Mouse (Mus musculus): ENCODE data around the gene Pkp4. TPM values are rescaled to one million over a fixed set of nuclear protein-coding genes. Genes with fewer than 3 reads are reported as not detected.

The Pkp4 gene
- polyA plus RNA-seq, 1 experiment from 2014 or later = 30.8 TPM

GRCm38 (mm10) chr2:59227508-59228263 is 67.0 kb downstream of the Pkp4 start:
- no peaks in the 10 kb centered on the region for H3K27me3 ChIP-seq
- H3K9ac ChIP-seq = no peak overlapping the region
- H3K36me3 ChIP-seq = no peaks in the 10 kb centered on the region
- H3K4me3 ChIP-seq = no peak overlapping the region
- H3K4me2 ChIP-seq = no peak overlapping the region
- no peaks in the 10 kb centered on the region for H3K4me1 ChIP-seq
- H3K9me3 ChIP-seq = no peaks in the 10 kb centered on the region
- ATAC-seq (ENCODE audit: borderline replicate concordance, extremely low read depth, low FRiP score, low TSS enrichment) = no peak
- no peak overlapping the region for H3K27ac ChIP-seq
- WGBS = 67% methylated on average over 8 of the region's 8 CpGs

DNA sequence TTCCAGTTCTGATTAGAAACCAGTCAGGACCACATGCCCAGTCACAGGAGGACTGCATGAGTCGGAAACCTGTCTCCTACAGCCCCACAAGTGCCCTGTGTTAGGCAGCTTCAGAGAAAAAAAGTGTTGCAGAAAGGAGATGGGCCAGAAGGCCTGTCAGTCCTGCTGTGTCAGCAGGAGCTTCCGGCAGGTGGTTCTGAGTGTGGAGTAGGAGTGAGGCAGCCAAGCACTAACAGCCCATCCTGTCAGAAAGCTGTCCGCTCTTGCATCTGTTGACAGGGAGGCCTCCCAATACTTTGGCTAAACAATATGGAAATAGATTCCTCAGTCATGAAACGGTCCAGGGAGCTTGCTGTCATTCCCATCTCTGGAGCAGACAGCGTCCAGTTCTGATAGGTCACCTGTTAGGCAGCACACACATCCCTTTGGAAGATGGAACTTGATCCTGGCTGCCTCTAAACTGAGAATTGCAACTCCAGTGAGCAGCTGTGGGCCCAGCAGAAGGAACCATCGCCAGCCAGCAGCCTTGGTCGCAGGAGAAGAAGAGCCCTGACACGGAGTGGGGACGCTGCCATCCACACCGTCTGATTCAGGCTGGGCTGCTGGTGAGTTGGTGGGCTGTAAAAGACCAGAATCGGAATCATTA is 68.7 kb downstream of the Pkp4 start:
- Histone ChIP-seq H3K4me2 (no peak overlapping the region), H3K4me1 (no peaks in the 10 kb centered on the region), H3K9ac (no peak overlapping the region), H3K4me3 (no peak overlapping the region), H3K36me3 (no peaks in the 10 kb centered on the region), H3K27me3 (no peaks in the 10 kb centered on the region), H3K9me3 (no peaks in the 10 kb centered on the region), H3K27ac (no peak overlapping the region)
- ATAC-seq (ENCODE audit: borderline replicate concordance, extremely low read depth, low FRiP score, low TSS enrichment) = no peak
- 83% methylated on average over 11 of the region's 11 CpGs for WGBS

- H3K4me3 ChIP-seq = no peak overlapping the region
- no peak; the same call in 1 of the 2 replicates for ATAC-seq (ENCODE audit: borderline replicate concordance, extremely low read depth, low FRiP score, low TSS enrichment)
- H3K27me3 ChIP-seq = no peaks in the 10 kb centered on the region
- no peaks in the 10 kb centered on the region for H3K4me1 ChIP-seq
- no peaks in the 10 kb centered on the region for H3K36me3 ChIP-seq
- no peaks in the 10 kb centered on the region for H3K9me3 ChIP-seq
- H3K9ac ChIP-seq = no peak overlapping the region
- H3K4me2 ChIP-seq = no peak overlapping the region
- H3K27ac ChIP-seq = no peak overlapping the region
- 57% methylated on average over 9 of the region's 9 CpGs for WGBS
These were observed 70.0 kb downstream of the Pkp4 start for GRCm38 (mm10) chr2:59230656-59231055.

DNA sequence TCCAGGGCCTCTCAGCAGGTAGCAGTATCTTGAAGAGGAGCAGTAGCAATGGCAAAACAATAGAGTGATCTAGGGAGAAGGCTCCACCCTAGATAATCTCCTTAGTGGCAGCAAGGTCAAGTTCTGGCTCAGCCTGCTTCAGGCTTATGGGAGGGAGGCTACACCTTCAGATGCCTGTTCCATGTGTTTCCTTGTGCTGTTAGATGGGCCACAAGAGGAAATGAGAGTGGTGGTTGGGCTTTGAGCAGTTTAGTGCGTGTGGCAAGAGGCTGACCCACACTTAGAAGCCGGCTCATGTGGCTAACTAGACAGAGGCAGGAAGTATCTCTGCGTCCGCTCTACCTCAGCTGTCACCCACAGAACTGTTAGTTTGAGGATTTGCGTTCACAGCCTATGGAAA is 70.9 kb downstream of the Pkp4 start:
- Histone ChIP-seq H3K9ac (no peak overlapping the region), H3K4me1 (no peaks in the 10 kb centered on the region), H3K36me3 (no peaks in the 10 kb centered on the region), H3K27ac (no peak overlapping the region), H3K4me3 (no peak overlapping the region), H3K9me3 (no peaks in the 10 kb centered on the region), H3K4me2 (no peak overlapping the region), H3K27me3 (no peaks in the 10 kb centered on the region)
- 83% methylated on average over 5 of the region's 5 CpGs for WGBS
- ATAC-seq (ENCODE audit: borderline replicate concordance, extremely low read depth, low FRiP score, low TSS enrichment) = no peak

DNA sequence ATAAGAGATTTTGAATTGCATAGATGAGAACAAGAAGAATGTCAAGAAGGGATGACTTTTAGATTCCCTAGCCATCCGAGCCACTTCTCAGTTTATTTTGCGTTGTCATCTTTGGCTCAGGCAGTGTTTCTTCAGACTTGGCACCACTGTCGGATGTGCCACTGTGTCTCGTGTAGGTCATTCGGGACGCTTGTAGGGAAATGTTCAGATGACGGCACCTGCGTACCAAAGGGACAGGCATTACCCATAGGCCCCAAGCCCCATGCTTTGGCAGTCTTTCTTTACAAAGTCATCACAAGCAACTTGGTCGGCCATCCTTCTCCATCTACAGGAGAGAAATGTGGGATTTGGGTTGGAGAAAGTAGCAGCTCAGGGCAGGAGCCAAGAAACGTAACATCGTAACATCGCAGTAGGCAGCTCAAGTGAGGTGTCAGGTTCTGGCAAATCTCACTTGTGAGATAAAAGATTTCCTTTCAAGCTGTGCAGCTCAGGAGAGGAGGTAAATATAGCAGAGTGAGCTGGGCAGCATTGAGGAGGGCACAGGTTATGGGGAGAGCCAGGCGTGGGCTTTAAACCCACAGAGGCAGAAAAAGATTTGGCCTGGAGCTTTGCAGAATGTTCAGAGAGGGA is 72.8 kb downstream of the Pkp4 start:
- H3K4me2 ChIP-seq = no peak overlapping the region
- H3K4me1 ChIP-seq = no peaks in the 10 kb centered on the region
- no peak for ATAC-seq (ENCODE audit: borderline replicate concordance, extremely low read depth, low FRiP score, low TSS enrichment)
- no peak overlapping the region for H3K9ac ChIP-seq
- H3K36me3 ChIP-seq = no peaks in the 10 kb centered on the region
- WGBS = 76% methylated on average over 13 of the region's 13 CpGs
- H3K27me3 ChIP-seq = no peaks in the 10 kb centered on the region
- no peaks in the 10 kb centered on the region for H3K9me3 ChIP-seq
- no peak overlapping the region for H3K4me3 ChIP-seq
- no peak overlapping the region for H3K27ac ChIP-seq

GRCm38 (mm10) chr2:59233936-59234335 is 73.3 kb downstream of the Pkp4 start:
- WGBS = 75% methylated on average over 5 of the region's 5 CpGs
- no peaks in the 10 kb centered on the region for H3K36me3 ChIP-seq
- H3K4me2 ChIP-seq = no peak overlapping the region
- H3K27ac ChIP-seq = no peak overlapping the region
- H3K27me3 ChIP-seq = no peaks in the 10 kb centered on the region
- no peak overlapping the region for H3K4me3 ChIP-seq
- no peak overlapping the region for H3K9ac ChIP-seq
- no peaks in the 10 kb centered on the region for H3K4me1 ChIP-seq
- H3K9me3 ChIP-seq = no peaks in the 10 kb centered on the region
- ATAC-seq (ENCODE audit: borderline replicate concordance, extremely low read depth, low FRiP score, low TSS enrichment) = no peak

- Histone ChIP-seq H3K4me3 (no peak overlapping the region), H3K4me2 (no peak overlapping the region), H3K9ac (no peak overlapping the region), H3K27me3 (no peaks in the 10 kb centered on the region), H3K27ac (no peak overlapping the region), H3K9me3 (no peaks in the 10 kb centered on the region), H3K36me3 (no peaks in the 10 kb centered on the region), H3K4me1 (no peaks in the 10 kb centered on the region)
- WGBS = 87% methylated on average over 5 of the region's 5 CpGs
- ATAC-seq (ENCODE audit: borderline replicate concordance, extremely low read depth, low FRiP score, low TSS enrichment) = no peak
These were observed 73.9 kb downstream of the Pkp4 start for GRCm38 (mm10) chr2:59234537-59234936.

DNA sequence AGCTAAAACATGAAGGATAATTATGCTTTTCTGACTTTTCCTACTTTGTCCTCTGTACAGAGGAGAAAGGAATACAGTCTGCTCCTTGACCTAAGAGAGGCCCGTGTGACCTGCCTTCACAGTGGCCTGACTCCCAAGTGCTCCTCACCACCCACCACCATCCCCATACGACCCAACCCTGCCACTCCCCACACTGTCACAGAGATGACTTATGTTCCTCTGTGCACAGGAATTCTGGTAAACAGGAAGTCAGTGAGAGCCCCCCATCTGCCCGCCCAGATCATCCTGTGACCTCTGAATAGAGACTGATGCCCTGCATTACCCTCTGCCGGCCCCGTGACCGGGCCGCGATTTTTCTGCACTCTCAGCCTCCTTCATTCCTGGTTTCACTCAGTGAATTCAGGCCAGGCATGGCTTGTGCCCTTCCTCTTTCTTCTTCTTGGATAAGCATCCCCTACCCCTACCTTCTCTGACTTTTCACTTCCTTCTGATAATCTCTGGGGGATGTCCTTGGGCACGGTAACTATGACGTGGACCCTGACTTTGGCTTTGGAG is 79.3 kb downstream of the Pkp4 start:
- H3K36me3 ChIP-seq = 0 out of 2 replicates have a peak, but pooled peaks cover 3% of the 10 kb centered on the region
- no peak overlapping the region for H3K4me3 ChIP-seq
- H3K4me2 ChIP-seq = no peak overlapping the region
- no peak overlapping the region for H3K9ac ChIP-seq
- no peak overlapping the region for H3K27ac ChIP-seq
- no peaks in the 10 kb centered on the region for H3K27me3 ChIP-seq
- ATAC-seq (ENCODE audit: borderline replicate concordance, extremely low read depth, low FRiP score, low TSS enrichment) = no peak
- no peaks in the 10 kb centered on the region for H3K4me1 ChIP-seq
- 62% methylated on average over 10 of the region's 10 CpGs for WGBS
- no peaks in the 10 kb centered on the region for H3K9me3 ChIP-seq

DNA sequence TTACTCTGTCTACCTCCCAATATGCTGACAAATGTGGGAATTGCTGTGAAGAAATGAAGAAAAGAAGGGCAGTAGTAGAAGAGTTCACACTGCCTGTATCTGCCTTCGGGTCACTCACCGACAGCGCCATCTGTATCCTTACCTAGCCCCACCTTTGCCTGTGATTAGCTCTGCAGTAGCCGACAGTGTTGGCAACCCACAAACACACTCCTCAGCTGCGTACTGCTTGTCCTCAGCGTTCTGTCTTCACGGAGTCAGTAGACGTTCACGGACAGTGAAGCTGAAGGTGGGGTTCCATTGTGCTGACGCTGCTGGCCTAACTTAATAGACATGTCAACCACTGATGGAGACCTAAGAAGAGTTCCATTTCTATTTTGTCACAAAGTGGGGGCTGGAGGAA is 81.5 kb downstream of the Pkp4 start:
- 90% methylated on average over 10 of the region's 10 CpGs for WGBS

DNA sequence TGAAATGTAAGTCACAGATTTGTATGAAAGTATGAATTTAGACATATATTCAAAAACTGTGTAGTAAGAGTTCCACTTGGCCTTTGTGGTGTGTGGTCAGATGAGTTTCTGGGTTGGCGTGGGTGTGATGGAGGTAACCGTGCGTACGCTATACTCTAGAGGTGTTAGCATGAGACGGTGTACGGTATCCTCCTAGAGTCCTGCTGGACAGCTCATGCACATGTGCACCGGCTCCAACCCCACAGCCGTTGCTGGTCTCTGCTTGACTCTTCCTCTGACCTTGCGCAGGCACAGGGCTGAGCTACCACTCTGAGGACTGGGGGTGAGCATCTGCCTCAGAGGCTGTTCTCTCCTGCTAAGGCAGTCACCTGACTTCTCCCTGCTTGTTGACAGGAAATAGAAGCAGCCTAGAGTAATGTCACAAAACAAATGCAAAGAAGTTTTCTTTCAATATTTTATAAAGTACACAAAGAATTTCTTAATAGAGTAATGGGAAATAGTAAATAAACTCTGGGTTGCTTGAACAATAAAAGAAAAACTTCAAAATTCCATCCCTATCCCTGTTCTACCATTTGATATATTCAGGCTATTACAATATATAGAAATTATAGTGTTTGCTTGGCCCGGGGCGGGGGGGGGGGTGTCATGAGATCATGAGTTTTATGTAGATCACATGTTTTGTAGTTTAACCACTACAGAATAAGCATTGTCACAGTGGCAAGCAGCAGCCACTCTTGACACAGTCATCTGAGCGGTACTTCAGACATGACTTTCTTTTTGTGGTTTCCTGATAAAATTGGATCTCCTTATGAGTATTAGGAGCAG is 83.8 kb downstream of the Pkp4 start:
- H3K9me3 ChIP-seq = no peaks in the 10 kb centered on the region
- no peak overlapping the region for H3K4me3 ChIP-seq
- no peak overlapping the region for H3K9ac ChIP-seq
- no peak overlapping the region for H3K4me2 ChIP-seq
- H3K4me1 ChIP-seq = no peaks in the 10 kb centered on the region
- no peak overlapping the region for H3K27ac ChIP-seq
- H3K36me3 ChIP-seq = 0 out of 2 replicates have a peak, but pooled peaks cover 3% of the 10 kb centered on the region
- ATAC-seq (ENCODE audit: borderline replicate concordance, extremely low read depth, low FRiP score, low TSS enrichment) = no peak
- H3K27me3 ChIP-seq = no peaks in the 10 kb centered on the region
- WGBS = 88% methylated on average over 12 of the region's 12 CpGs

More for the DNA sequence above, 81.5 kb downstream of the Pkp4 start:
- ATAC-seq (ENCODE audit: borderline replicate concordance, extremely low read depth, low FRiP score, low TSS enrichment) = no peak
- no peak overlapping the region for H3K9ac ChIP-seq
- H3K4me1 ChIP-seq = no peaks in the 10 kb centered on the region
- H3K9me3 ChIP-seq = no peaks in the 10 kb centered on the region
- no peak overlapping the region for H3K4me3 ChIP-seq
- H3K27ac ChIP-seq = no peak overlapping the region
- no peaks in the 10 kb centered on the region for H3K27me3 ChIP-seq
- H3K36me3 ChIP-seq = 0 out of 2 replicates have a peak, but pooled peaks cover 3% of the 10 kb centered on the region
- H3K4me2 ChIP-seq = no peak overlapping the region

DNA sequence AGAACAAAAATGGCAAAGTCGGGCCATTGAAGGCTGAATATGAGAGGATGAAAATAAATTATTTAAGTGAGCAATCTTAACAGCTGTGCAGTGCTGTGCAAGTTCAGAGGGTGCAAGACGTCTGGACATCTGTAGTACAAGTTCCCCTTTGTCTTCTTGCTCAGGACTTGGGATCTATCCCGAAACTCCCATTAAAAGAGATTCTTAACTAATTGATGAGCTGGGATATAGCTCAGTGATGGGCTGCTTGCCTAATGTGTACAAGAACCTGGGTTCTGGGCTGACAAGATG is 84.4 kb downstream of the Pkp4 start:
- H3K27ac ChIP-seq = no peak overlapping the region
- no peak for ATAC-seq (ENCODE audit: borderline replicate concordance, extremely low read depth, low FRiP score, low TSS enrichment)
- no peak overlapping the region for H3K9ac ChIP-seq
- no peaks in the 10 kb centered on the region for H3K9me3 ChIP-seq
- H3K27me3 ChIP-seq = no peaks in the 10 kb centered on the region
- no peaks in the 10 kb centered on the region for H3K4me1 ChIP-seq
- H3K36me3 ChIP-seq = 0 out of 2 replicates have a peak, but pooled peaks cover 3% of the 10 kb centered on the region
- H3K4me3 ChIP-seq = no peak overlapping the region
- H3K4me2 ChIP-seq = no peak overlapping the region
- 75% methylated on average over 3 of the region's 3 CpGs for WGBS

All from lung, embryonic 15.5 days (tissue).